In the genomic region with DNA sequence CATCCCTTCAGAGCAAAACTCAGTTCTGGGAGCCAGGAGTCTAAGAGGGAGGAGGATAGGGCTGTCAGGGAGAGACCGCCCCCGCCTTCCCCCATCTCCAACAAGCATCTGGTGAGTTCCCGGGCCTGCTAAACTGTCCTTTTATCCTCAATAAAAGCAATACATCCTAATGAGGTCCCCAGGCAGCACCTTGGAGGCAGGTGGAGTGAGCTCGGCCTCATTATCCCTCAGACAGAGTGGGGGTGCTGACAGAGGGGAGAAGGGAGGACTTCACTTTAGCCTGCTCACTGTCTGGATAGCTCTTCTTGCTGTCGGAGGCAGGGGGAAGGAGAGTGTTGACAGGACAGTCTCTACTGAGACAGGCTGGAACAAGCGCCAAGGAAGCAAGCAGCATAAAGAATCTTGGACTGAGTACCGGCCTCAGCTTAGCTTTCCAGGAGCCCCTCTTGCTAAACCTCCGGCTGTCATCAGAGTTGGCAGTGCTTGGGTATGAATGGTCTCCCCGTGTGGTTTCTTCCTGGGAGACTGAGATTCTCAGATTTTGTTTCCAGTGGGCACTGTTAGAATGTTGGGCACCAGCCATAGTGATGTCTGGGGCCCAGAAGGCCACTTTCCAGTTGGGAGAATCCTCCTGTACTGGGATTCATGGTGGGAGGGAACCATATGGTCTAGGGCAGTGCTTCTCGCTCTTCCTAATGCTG, we compare ENCODE assay signal across 12 mouse cellular contexts.
A peak's percentile ranks its signal among the peaks of the same experiment; 100 is the strongest.
DNase-seq lines count a peak whose midpoint lies in the region; ATAC-seq and TF ChIP-seq lines count a peak whose summit lies in the region.
"Had no signal": no experiment of that assay in that cellular context is flagged by ENCODE, and none has a peak within 500 bp of the region (broad histone marks: within the 10 kb centered on the region; RNA-seq: fewer than 3 reads in every experiment).

No protein-coding gene starts in this region.

- H3K4me3 ChIP-seq in heart, embryonic 10.5 days: no peak overlapping the region
- no peak overlapping the region for H3K4me3 ChIP-seq in heart, embryonic 12.5 days
- no peak overlapping the region for H3K4me3 ChIP-seq in lung, postnatal 0 days (ENCODE audit: low read depth, low read length)
- no peak overlapping the region for H3K4me3 ChIP-seq in midbrain, postnatal 0 days (ENCODE audit: low read depth, low read length)
- H3K4me3 ChIP-seq: liver, embryonic 15.5 days had no signal

- no peak for TF ChIP-seq CTCF in lung, postnatal 0 days (IDR thresholded peaks at IDR 0.05)
- TF ChIP-seq CTCF in midbrain, postnatal 0 days (IDR thresholded peaks at IDR 0.05): no peak

- DNase-seq in heart, embryonic 10.5 days (ENCODE audit: low spot score): peak; percentile 78
- peak; percentile 19 for DNase-seq in lung, postnatal 10 days
- no peak for DNase-seq in lung, postnatal 0 days (ENCODE audit: low spot score)
- DNase-seq in cerebellum, postnatal 36 days: peak; percentile 35 to 51
- DNase-seq in midbrain, postnatal 0 days (ENCODE audit: low spot score): peak; percentile 84
- no peak for DNase-seq in adrenal gland, adult 8-10 months
- DNase-seq in Muller cell, postnatal 12 days (ENCODE audit: inconsistent ontology term): no peak
- DNase-seq: adrenal gland, adult 2 months; B cell, adult 2 months; heart, adult 11 months had no signal

- H3K4me2 ChIP-seq in heart, embryonic 12.5 days: no peak overlapping the region
- no peak overlapping the region for H3K4me2 ChIP-seq in lung, postnatal 0 days (replicated peaks; ENCODE audit: low read depth, low read length)
- no peak overlapping the region for H3K4me2 ChIP-seq in midbrain, postnatal 0 days (ENCODE audit: low read depth, low read length, poor library complexity, severe bottlenecking)
- H3K4me2 ChIP-seq: liver, embryonic 15.5 days had no signal

- no peak overlapping the region for H3K27ac ChIP-seq in heart, embryonic 10.5 days
- no peak overlapping the region for H3K27ac ChIP-seq in heart, embryonic 12.5 days (ENCODE audit: poor library complexity, severe bottlenecking)
- no peak overlapping the region for H3K27ac ChIP-seq in lung, postnatal 0 days (ENCODE audit: low read length)
- H3K27ac ChIP-seq in midbrain, postnatal 0 days (ENCODE audit: low read depth, low read length): no peak overlapping the region
- H3K27ac ChIP-seq: liver, embryonic 15.5 days had no signal

- H3K9me3 ChIP-seq in heart, embryonic 10.5 days: no peaks in the 10 kb centered on the region
- no peaks in the 10 kb centered on the region for H3K9me3 ChIP-seq in heart, embryonic 12.5 days (replicated peaks)
- no peaks in the 10 kb centered on the region for H3K9me3 ChIP-seq in lung, postnatal 0 days (ENCODE audit: low read length)
- no peaks in the 10 kb centered on the region for H3K9me3 ChIP-seq in midbrain, postnatal 0 days (ENCODE audit: low read length)
- H3K9me3 ChIP-seq: liver, embryonic 15.5 days had no signal

- H3K9ac ChIP-seq in heart, embryonic 12.5 days: no peak overlapping the region
- H3K9ac ChIP-seq in lung, postnatal 0 days (replicated peaks; ENCODE audit: low read depth): no peak overlapping the region
- H3K9ac ChIP-seq in midbrain, postnatal 0 days (replicated peaks; ENCODE audit: low read length, poor library complexity, severe bottlenecking): no peak overlapping the region
- H3K9ac ChIP-seq: liver, embryonic 15.5 days had no signal

- ATAC-seq in heart, embryonic 12.5 days (ENCODE audit: insufficient number of reproducible peaks, low FRiP score): no peak; the same call in 1 of the 2 replicates
- ATAC-seq in lung, postnatal 0 days: no peak
- ATAC-seq in midbrain, postnatal 0 days (ENCODE audit: low FRiP score): no peak

- no peak for TF ChIP-seq EP300 in lung, postnatal 0 days (IDR thresholded peaks at IDR 0.05)

- H3K27me3 ChIP-seq in heart, embryonic 10.5 days (ENCODE audit: insufficient read depth, poor library complexity, severe bottlenecking): peaks cover 4% of the 10 kb centered on the region; the same call in 1 of the 2 replicates
- 0 out of 2 replicates have a peak, but pooled peaks cover 3% of the 10 kb centered on the region for H3K27me3 ChIP-seq in heart, embryonic 12.5 days (replicated peaks)
- H3K27me3 ChIP-seq in lung, postnatal 0 days (replicated peaks; ENCODE audit: insufficient read depth, low read length): no peaks in the 10 kb centered on the region
- no peaks in the 10 kb centered on the region; the same call in 1 of the 2 replicates for H3K27me3 ChIP-seq in midbrain, postnatal 0 days (ENCODE audit: insufficient read depth, low read length)
- H3K27me3 ChIP-seq: liver, embryonic 15.5 days had no signal

- 43% methylated on average over 10 of the region's 10 CpGs for WGBS in heart, embryonic 10.5 days
- WGBS in heart, embryonic 12.5 days: 40% methylated on average over 10 of the region's 10 CpGs
- 67% methylated on average over 10 of the region's 10 CpGs for WGBS in lung, postnatal 0 days
- 49% methylated on average over 10 of the region's 10 CpGs for WGBS in midbrain, postnatal 0 days

- H3K4me1 ChIP-seq in heart, embryonic 10.5 days: 0 out of 2 replicates have a peak, but pooled peaks cover 2% of the 10 kb centered on the region
- H3K4me1 ChIP-seq in heart, embryonic 12.5 days (replicated peaks): no peaks in the 10 kb centered on the region
- H3K4me1 ChIP-seq in lung, postnatal 0 days (ENCODE audit: insufficient read depth, low read depth, low read length): no peaks in the 10 kb centered on the region
- H3K4me1 ChIP-seq in midbrain, postnatal 0 days (ENCODE audit: insufficient read depth, low read length): no peaks in the 10 kb centered on the region
- H3K4me1 ChIP-seq: liver, embryonic 15.5 days had no signal

- no peaks in the 10 kb centered on the region for H3K36me3 ChIP-seq in heart, embryonic 10.5 days
- no peaks in the 10 kb centered on the region for H3K36me3 ChIP-seq in heart, embryonic 12.5 days
- no peaks in the 10 kb centered on the region for H3K36me3 ChIP-seq in lung, postnatal 0 days (ENCODE audit: insufficient read depth, low read length)
- no peaks in the 10 kb centered on the region for H3K36me3 ChIP-seq in midbrain, postnatal 0 days (ENCODE audit: insufficient read depth, low read length)
- H3K36me3 ChIP-seq: liver, embryonic 15.5 days had no signal

Comparison
In these comparisons a context has a peak if more than half of its experiments do, and no peak if none do; other contexts are left out.
1. DNase-seq: peak in heart, embryonic 10.5 days (single experiment), lung, postnatal 10 days (single experiment), cerebellum, postnatal 36 days (2 of 2) and midbrain, postnatal 0 days (single experiment); none in lung, postnatal 0 days (single experiment), adrenal gland, adult 8-10 months (single experiment) and Muller cell, postnatal 12 days (single experiment).